Mouse (Mus musculus) mature B cell (primary cell): ENCODE measurements around the gene Plekhg5.

Experiments
- in situ Hi-C: fragments of 300-500 bp; cut with MboI; formaldehyde crosslinking; loops from 2 replicates; pipeline ENCODE4 v1.14.3; 2019

The Plekhg5 gene

GRCm38 (mm10) chr4:152070494-152071396, 1.6 kb upstream of the Plekhg5 start:
- in situ Hi-C loops, result no loop called here

- in situ Hi-C loops, result no loop called here
These were observed 357 bp downstream of the Plekhg5 start for GRCm38 (mm10) chr4:152072655-152073054.

- in situ Hi-C loops, result no loop called here
These were observed 1.4 kb downstream of the Plekhg5 start for GRCm38 (mm10) chr4:152073715-152074114.

- in situ Hi-C loops, result no loop called here
These were observed 2.2 kb downstream of the Plekhg5 start for GRCm38 (mm10) chr4:152074548-152074947.

- in situ Hi-C loops, result no loop called here
These were observed 4.9 kb downstream of the Plekhg5 start for GRCm38 (mm10) chr4:152077191-152077590.

- in situ Hi-C loops, result no loop called here
These were observed 5.8 kb downstream of the Plekhg5 start for GRCm38 (mm10) chr4:152078105-152078530.

- in situ Hi-C loops, result no loop called here
These were observed 7.0 kb downstream of the Plekhg5 start for GRCm38 (mm10) chr4:152079261-152079660.

GRCm38 (mm10) chr4:152079931-152080330, 7.6 kb downstream of the Plekhg5 start:
- in situ Hi-C loops, result no loop called here

GRCm38 (mm10) chr4:152083611-152084220, 11.4 kb downstream of the Plekhg5 start:
- in situ Hi-C loops, result no loop called here

GRCm38 (mm10) chr4:152084616-152085015, 12.3 kb downstream of the Plekhg5 start:
- in situ Hi-C loops, result no loop called here

- in situ Hi-C loops, result no loop called here
These were observed 14.4 kb downstream of the Plekhg5 start for GRCm38 (mm10) chr4:152086505-152087210.

GRCm38 (mm10) chr4:152087211-152088081, 15.1 kb downstream of the Plekhg5 start:
- in situ Hi-C loops, result no loop called here

- in situ Hi-C loops, result no loop called here
These were observed 15.8 kb downstream of the Plekhg5 start for GRCm38 (mm10) chr4:152088133-152088532.

GRCm38 (mm10) chr4:152088556-152089120, 16.3 kb downstream of the Plekhg5 start:
- in situ Hi-C loops, result no loop called here

GRCm38 (mm10) chr4:152090191-152090590, 17.9 kb downstream of the Plekhg5 start:
- in situ Hi-C loops, result no loop called here

- in situ Hi-C loops, result no loop called here
These were observed 20.5 kb downstream of the Plekhg5 start for GRCm38 (mm10) chr4:152092751-152093293.

GRCm38 (mm10) chr4:152094233-152094632, 21.9 kb downstream of the Plekhg5 start:
- in situ Hi-C loops, result no loop called here

- in situ Hi-C loops, result no loop called here
These were observed 23.9 kb downstream of the Plekhg5 start for GRCm38 (mm10) chr4:152095937-152096910.

- in situ Hi-C loops, result no loop called here
These were observed 24.6 kb downstream of the Plekhg5 start for GRCm38 (mm10) chr4:152096927-152097326.
